Mouse (Mus musculus): ENCODE measurements around the gene Arhgef1.

The Arhgef1 gene

DNA sequence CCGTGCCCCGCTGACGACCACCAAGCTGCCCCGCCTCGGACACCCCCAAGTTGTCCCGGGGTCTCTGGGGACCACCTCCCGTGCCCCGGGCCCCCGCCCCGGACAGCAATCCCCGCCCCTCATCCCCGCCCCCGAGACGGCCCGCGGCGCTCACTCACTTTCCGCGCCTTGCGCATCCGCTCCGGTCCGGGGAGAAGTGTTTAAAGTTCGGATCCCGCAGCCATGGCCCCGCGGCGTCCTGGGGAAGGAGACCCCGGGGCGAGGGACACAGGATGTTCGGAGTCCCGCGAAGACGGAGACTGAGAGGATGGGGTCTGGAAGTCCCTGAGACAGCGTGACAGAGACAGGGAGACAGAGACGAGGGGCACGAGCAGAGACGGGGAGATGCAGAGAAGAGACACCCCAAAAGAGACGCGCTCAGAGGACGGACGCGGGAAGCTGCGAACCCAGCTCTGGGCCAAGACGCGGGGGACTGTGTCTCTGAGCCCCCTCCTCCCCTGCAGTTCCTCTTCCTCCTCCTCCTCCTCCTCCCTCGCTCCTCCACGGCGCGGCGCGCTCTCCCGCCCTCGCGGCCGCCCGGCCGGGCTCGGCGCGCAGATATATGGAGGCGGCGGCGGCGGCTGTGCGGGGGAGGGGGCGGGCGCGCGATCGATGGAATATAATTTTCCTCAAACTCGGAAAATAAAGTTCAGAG is 41.7 kb downstream of the Arhgef1 start, which contains the start of gene Gm4881:
Gene Gm4881 (minus strand): TSS at position 238 of the 694 bp plus-strand sequence.
- DNase-seq (ENCODE audit: low spot score in 2 of 2): no peak

- no peak for DNase-seq (ENCODE audit: low spot score in 2 of 2)
These were observed 44.8 kb downstream of the Arhgef1 start for GRCm38 (mm10) chr7:24947316-24948048.

DNA sequence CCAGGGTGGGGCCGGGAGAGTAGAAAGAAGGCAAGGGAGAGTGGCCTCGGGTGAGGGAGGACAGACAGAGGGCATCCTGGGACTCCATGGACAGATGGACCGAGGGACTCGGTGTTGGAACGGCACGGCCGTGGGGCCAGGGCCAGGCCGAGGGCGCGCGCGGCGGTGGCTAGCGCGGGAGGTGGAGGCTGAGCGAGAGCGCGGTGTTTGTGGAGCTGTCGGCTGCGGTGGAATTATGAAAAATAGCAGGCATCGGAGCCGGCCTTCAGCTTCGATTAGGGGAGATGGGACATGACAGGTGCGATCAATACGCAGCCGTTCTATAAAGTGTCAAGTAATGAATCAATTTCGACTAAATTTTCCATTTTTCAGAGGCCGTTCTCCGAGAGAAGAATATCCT is 46.1 kb downstream of the Arhgef1 start:
- DNase-seq (ENCODE audit: low spot score in 2 of 2): no peak

DNA sequence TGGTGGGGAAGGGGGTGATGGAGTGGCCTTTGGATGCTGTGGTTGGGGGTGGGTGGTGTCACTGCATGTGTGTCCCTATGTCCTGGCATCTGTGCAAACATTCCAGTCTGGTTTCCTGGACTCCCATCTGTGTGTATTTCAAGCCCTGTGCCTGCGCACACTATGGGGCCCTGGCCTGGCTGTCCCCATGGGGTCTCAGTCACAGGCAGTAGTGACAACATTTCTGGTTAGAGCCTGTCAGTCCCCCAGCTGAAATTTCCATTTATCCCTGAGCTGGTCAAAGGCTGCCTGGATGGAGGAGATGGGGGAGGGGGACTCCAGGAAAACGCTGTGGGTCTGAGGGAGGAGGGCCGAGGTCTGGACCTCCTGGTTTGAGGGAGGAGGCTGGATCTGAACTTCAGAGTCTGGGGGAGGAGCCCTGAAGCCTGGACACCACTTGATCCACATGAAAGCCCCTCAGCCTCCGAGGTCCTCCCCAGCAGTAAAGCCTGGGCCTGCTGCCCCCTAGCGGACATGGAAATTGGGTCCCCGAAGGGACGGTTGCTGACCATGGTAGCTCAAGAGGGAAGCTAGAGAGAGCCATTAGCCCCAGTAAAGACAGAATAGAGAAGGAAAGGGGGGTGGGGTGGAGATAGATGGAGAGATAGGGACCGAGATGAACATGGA is 47.4 kb downstream of the Arhgef1 start:
- DNase-seq (ENCODE audit: low spot score in 2 of 2): peak; percentile 15 to 50

DNA sequence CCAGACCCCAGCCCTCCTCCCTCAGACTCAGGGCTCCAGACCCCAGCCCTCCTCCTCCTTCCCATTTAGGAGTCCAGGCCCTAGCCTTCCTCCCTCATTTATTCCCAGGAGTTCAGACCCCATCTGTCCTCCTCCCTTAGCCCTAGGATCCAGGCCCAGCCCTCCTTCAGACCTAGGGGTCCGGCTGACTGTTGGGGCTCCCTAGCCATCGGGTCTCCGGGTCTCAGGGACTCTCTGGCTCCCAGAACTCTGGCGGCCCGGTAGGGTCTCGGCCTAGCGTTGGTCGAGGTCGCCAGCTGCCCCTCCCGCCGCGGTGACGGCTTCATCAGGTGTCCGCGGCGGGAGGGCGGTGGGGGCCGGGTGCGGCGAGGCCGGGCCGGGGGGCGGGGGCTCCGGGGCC is 51.3 kb downstream of the Arhgef1 start:
- no peak for DNase-seq (ENCODE audit: low spot score in 2 of 2)

DNA sequence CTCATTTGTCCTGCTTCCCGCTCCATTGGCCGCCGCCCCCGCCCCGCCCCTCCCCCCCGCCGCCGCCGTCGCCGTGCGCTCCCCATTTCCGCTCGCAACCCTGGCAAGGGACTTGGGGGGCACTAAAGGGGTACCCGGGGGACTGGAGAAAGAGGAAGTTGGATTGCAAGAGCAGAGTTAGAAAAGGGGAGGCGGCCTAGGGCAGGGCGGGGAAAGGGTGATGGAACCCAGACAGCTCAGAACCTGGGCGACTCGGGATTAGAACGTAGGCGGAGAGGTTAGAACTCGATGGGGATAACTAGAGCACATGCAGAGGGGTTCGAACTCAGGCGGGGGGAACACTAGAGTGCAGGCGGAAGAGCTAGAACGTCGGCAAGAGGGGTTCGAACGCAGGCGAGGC is 51.7 kb downstream of the Arhgef1 start:
- no peak for DNase-seq (ENCODE audit: low spot score in 2 of 2)

DNA sequence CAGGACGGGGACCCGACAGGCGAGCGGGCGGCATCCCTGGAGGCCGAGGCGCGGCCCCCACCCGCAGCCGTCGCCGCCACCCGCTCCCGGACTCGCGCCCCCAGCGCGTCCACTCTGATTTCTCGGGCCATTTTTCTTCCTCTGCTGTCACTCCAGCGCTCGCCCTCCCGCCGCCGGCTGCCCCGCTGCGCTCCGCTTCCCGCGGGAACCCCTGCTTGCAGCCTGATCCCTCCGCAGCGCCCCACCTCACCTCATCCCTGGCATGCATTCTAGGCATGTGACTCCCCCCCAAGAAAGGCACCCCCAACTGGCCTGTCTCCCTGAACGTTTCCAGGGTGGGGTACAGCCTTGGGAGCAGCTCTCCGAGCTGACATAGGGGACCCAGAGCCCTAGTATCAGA is 52.5 kb downstream of the Arhgef1 start:
- DNase-seq (ENCODE audit: low spot score in 2 of 2): no peak

DNA sequence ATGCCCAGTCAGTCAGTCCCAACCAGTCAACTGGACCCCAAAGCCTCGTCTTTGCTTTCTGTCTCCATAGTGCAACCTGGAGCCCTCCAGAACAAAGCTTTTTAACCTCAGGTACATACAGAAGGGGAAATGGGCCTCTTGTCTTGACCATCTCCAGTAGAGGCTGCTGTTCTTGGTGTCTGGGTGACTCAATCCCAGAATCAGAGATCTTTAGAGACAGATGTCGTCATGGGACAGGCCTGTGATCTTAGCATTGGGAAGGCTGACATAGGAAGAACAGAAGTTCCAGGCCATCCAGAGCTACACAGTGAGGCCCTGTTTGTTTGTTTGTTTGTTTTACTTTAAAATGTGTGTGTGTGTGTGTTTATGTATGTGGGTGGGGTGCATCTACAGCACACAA is 61.6 kb downstream of the Arhgef1 start:
- no peak for DNase-seq (ENCODE audit: low spot score in 2 of 2)

- DNase-seq (ENCODE audit: low spot score in 2 of 2): peak; percentile 62 to 75
These were observed 62.3 kb downstream of the Arhgef1 start for GRCm38 (mm10) chr7:24964897-24965535.

- DNase-seq (ENCODE audit: low spot score in 2 of 2): no peak
These were observed 65.3 kb downstream of the Arhgef1 start for GRCm38 (mm10) chr7:24967966-24968365.

DNA sequence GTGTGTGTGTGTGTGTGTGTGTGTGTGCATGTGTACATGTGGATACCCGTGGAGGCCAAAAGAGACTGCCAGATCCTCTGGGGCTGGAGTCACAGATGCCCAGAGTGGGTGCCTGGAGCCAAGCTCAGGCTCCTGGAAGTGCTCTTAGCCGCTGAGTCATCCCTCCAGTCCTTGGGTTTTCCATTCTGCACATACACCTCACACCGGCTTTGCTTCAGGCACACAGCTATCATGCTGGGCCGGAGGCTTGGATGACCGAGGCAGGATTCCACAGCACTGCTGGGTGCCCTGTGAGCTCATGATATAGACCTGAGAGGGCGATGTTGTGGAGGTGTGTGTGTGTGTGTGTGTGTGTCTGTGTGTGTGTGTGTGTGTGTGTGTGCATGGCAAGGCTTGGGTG is 65.8 kb downstream of the Arhgef1 start:
- DNase-seq (ENCODE audit: low spot score in 2 of 2): no peak

DNA sequence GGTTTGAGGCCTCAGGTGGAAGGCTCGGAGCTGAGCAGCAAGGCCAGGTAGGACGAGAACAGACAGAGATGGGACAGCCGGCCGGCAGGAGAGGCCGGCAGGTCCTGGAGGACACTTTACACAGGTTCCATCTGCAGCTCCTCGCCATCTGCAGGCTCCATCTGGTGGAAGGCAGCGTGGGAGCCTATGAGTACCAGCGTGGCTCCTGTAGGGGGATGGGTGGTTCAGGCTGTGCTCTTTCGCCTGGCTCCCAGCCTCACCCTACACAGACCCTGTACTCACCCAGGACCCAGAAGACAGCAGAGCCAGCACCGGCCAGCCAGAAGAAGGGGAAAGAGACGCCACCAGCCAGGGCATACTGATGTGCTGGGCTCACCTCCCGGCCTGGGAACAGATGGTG is 67.1 kb downstream of the Arhgef1 start:
- no peak for DNase-seq (ENCODE audit: low spot score in 2 of 2)

DNA sequence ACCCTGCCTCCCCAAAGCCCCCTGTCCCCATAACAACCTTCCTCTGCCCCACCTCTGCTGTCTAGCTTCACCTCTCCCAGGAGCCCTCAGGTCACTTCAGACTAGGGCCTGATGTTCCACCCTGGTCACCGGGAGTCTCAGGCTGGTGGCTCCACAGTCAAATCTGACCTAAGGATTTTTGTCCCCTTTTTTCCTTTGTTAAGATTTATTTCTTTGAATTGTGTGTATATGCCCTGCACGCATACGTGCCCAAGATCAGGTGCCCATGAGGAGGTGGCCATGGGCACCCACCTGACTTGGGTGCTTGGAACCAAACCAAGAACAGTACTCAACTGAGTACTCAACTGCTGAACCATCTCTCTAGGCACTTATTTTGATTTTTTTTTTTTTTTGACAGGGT is 67.6 kb downstream of the Arhgef1 start:
- DNase-seq (ENCODE audit: low spot score in 2 of 2): no peak

GRCm38 (mm10) chr7:24971261-24971971 is 68.7 kb downstream of the Arhgef1 start:
- peak in 1 of 2 experiments; percentile 15 for DNase-seq (ENCODE audit: low spot score in 2 of 2)

DNA sequence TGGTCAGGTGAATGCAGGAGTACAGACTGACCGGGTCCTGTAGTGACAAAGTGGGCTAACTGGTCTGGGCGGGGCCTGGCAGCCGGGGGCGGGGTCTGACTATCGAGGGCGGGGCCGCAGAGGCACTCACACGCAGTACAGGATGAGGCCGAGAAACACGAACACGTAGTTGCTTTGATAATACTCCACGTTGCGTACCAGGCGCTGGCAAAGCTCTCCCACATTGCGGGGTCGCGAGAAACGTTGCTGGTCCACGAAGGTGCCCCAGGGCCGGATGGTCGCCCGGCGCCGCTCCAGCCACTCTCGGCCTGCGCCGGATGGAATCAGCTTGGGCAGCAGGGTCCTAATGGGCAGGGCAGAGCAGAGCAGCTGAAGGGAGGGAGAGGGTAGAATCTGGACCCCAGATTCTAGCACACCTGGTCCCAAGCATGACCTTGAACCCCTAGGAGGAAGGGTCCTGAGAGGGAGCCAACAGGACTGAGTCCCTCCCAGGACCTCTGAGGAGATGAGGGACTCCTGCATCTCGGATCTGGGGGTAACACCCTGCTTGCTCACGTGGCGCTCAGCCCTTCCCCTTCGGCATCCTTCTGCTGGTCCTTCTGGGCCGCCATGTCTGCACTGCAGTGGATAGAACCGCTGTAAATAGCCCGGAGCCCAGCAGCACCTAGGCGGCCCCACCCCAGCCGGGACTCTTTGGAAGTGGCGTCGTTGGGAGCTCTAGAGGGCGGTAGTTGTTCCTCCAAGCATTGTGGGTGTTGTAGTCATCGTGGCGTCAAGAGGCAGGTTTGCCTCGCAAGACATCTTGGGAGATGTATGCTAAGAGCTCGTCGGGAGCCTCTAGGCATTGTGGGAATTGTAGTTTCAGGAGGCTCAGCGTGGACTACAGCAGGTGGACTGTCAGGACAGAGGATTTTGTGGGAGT is 69.5 kb downstream of the Arhgef1 start, which contains the start of gene Rabac1:
Gene Rabac1 (minus strand): TSS at position 783 of the 922 bp plus-strand sequence.
- peak; percentile 87 to 92 for DNase-seq (ENCODE audit: low spot score in 2 of 2)

GRCm38 (mm10) chr7:24973208-24973607 is 70.5 kb downstream of the Arhgef1 start:
- DNase-seq (ENCODE audit: low spot score in 2 of 2): no peak

DNA sequence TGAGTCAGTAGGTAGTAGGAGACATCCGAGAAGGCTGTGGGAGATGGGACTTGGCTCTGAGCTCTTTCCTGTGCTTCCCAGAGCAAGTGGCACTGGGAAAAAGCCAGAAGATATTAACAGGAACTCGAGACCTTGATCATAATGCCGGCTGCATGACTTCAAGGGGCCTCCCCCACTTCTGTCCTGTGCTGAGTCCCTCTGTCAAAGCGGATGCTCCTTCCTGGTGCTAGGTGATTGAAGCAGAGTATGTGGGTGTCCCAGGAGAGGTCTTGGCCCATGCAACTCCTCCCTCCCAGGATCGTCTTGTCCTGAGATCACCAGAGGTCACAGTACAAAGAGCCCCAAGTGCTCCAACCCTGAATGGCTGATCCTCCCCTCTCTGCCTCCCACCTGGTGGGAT is 71.2 kb downstream of the Arhgef1 start:
- no peak for DNase-seq (ENCODE audit: low spot score in 2 of 2)

DNA sequence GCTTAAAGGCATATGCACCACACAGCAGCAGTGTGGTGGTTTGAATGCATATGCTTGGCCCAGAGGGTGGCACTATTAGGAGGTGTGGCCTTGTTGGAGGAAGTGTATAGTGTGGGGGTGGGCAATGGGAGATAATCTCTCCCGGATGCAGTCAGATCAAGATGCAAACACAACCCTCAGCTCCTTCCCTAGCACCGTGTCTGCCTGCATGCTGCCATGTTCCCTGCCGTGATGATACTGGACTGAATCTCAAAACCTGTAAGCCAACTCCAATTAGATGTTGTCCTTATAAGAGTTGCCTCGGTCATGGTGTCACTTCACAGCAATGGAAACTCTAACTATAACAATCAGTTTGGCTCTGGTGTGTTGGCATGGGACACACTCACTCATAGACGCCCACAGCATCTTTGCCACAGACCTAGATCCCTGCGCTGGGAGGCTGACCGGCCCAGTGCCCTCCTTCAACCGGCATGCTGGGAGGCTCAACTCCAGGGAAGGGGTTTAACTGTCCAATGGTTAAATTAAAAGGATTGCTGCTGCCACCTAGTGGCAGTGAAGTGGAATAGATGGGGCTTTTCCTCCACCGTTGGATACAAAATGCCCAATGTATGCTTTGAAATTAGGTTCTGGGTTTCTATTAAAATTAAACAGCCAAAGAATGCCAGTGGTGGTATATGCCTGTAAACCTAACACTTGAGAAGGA is 72.3 kb downstream of the Arhgef1 start:
- no peak for DNase-seq (ENCODE audit: low spot score in 2 of 2)
